Mouse (Mus musculus) mature B cell (primary cell): ENCODE measurements around the gene Tgif1.

Experiments used
- in situ Hi-C: fragments of 300-500 bp; cut with MboI; formaldehyde crosslinking; loops from 2 replicates; pipeline ENCODE4 v1.14.3; 2019

The Tgif1 gene

DNA sequence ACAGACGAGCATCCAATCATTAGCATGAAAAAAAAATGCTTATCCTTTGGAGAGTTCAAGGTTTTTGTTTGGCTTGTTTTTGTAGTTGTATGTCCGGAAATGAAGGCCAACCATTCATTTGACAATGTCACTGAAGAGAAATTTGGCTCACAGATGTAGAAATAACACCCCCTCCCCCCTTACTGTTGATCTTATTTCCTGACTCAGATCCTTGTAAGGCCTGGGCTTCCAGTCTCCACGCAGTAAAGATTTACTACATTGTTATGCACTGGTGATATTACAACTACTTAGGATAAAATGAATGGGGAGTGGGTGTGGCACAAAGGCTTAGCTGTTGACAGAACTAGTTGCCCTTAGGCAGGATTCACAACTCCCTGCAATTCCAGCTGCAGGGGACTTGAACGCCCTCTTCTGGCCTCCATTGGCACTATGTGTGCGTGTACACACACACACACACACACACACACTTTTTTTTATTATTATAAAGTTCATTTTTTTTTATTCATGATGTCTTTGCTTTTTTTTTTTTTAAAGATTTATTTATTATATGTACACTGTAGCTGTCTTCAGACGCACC is 13.3 kb upstream of the Tgif1 start:
- in situ Hi-C loops = no loop called here

- in situ Hi-C loops = no loop called here
These were observed 12.7 kb upstream of the Tgif1 start for GRCm38 (mm10) chr17:70866029-70866428.

DNA sequence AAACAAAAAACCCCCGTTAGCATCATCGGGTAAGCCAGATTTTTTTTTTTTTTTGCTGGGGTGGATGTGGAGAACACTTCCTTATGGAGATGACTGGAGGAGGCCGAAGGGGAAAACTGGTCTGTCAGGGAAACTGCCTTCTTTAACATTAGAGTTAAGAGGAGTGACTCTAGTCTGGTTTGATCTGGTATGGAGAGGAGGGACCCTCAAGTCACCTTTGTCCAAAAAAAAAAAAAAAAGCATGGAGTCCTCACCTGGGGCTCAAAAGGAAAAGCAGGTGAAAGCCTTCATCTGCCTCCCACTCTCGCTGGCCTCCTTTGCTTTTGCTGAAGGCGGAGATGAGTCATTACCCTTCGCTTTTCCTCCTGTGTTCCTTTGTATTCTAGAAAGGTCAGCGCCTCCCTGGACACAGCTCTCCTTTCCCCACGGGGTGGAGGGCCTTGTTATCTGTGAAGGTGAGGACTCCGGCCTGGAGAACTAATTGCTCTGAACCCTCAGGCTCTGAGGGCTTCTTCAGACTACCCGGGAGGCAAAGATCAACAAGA is 11.8 kb upstream of the Tgif1 start:
- in situ Hi-C loops = no loop called here

GRCm38 (mm10) chr17:70864645-70865044 is 11.3 kb upstream of the Tgif1 start:
- in situ Hi-C loops = no loop called here

- in situ Hi-C loops = no loop called here
These were observed 10.8 kb upstream of the Tgif1 start for GRCm38 (mm10) chr17:70864117-70864516.

GRCm38 (mm10) chr17:70858814-70859213 is 5.5 kb upstream of the Tgif1 start:
- in situ Hi-C loops = no loop called here

GRCm38 (mm10) chr17:70856871-70857415 is 3.6 kb upstream of the Tgif1 start:
- in situ Hi-C loops = no loop called here

DNA sequence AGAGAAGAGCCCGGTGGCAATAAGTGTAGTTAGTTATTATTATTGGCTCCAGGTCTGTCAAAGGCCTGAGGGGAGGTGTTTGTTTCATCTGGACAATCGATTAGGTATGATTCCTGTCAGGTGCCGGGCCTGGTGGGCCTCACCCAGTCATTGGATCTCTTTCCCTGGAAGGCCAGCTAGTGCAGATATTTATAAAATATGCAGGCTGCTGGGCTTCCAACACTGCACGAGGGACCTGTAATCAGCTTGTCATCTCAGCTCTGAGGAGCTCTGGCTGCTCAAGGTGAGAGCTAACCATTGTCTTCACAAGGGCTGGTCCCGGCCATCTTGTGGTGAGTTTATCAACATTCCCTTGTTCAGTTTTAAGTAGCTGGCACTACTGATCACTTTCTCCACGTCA is 675 bp upstream of the Tgif1 start:
- in situ Hi-C loops = loop anchor here (5.0 kb wide), 1 partner anchor 33 kb away; no protein-coding TSS in a partner anchor

- in situ Hi-C loops = loop anchor here (5.0 kb wide), 1 partner anchor 34 kb away; no protein-coding TSS in a partner anchor
These were observed 510 bp downstream of the Tgif1 start for GRCm38 (mm10) chr17:70852686-70853386.

GRCm38 (mm10) chr17:70852011-70852685 is 1.2 kb downstream of the Tgif1 start:
- in situ Hi-C loops = loop anchor here (5.0 kb wide), 1 partner anchor 35 kb away; no protein-coding TSS in a partner anchor

DNA sequence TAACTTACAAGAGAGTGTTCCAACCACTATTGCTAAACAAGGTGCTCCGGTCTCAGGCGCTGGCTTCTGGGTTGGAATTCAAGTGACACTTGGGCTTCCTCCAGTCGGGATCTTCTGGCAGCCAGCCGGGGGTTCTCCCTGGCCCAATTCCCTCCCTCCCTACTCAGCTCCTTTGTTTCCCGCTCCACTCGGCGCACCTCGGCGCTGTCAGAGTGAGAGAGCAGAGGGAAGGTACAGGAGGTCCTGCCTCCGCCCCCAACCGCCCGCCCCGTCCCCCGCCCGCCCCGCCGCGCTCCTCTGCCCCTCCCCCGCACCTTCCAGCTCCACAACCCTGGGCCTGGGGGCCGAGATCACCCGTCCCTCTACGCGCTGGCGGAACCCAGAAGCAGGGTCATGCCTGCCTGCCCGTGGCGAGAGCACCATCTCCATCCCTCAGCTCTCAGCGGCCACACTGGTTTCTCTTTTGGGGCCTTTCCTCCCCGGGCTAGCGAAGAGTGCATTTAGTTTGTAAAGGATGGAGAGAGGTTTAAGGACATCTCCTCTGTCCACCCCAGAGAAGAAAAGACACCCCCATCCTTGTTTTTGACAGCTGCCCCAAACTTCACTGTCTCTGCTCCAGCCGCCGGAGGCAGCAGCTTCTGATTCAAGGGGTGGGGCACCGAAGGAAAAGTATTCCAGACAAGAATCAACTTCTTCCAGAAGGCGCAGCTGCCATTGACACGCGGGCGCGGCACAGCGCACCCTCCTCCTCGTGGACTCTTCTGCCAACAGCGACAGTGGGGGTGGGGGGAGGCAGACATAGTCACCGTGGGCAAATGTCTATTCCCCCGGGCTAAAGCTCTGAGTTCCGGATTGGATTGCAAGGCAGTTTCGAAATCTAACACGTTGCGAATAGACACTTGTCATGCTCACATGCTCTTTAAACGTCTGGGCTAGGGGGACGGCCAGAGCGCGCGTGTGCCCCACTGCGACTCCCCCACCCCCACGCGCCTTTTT is 2.1 kb downstream of the Tgif1 start:
- in situ Hi-C loops = loop anchor here (5.0 kb wide), 1 partner anchor 36 kb away; no protein-coding TSS in a partner anchor

- in situ Hi-C loops = loop anchor here (5.0 kb wide), 1 partner anchor 37 kb away; no protein-coding TSS in a partner anchor
These were observed 2.9 kb downstream of the Tgif1 start for GRCm38 (mm10) chr17:70850233-70850995.

DNA sequence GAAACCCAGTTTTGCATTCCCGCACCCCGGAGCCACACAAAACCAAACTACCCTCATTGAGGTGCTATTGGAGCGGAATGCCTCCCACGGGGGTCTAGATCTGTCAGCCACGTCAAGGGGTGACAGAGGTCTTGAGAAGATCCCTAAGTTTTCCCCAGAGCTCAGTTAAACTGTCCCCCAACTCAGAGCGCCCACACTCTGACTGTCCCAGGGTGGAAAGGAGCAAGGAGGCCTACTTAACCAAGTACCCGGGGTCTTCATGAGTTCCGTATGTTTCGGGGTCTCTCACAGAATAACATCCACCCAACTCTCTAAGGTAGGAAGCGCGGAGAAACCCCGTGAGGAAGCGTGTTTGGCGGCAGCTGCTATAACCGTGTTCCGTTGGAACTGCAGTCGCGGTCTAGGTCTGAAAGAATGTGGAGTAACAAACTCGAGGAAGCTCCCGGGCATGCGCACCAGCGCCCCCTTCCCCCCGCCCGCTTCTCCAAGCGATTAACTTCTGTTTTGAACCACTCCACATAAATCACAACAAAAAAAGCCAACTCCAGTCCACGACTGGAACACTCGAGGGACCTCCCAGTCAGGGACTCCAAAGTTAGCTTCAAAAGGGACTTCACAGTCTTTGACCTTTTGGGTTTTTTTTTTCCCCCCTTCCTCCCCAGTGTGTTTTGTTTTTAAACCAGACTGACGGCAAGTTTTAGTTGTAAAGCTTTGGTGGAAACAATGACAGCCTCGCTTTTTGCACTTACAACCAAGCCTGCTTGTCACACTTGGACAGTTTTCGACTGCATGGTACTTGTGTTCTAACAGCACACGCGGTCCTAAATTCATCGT is 3.7 kb downstream of the Tgif1 start:
- in situ Hi-C loops = loop anchor here (5.0 kb wide), 1 partner anchor 38 kb away; no protein-coding TSS in a partner anchor

DNA sequence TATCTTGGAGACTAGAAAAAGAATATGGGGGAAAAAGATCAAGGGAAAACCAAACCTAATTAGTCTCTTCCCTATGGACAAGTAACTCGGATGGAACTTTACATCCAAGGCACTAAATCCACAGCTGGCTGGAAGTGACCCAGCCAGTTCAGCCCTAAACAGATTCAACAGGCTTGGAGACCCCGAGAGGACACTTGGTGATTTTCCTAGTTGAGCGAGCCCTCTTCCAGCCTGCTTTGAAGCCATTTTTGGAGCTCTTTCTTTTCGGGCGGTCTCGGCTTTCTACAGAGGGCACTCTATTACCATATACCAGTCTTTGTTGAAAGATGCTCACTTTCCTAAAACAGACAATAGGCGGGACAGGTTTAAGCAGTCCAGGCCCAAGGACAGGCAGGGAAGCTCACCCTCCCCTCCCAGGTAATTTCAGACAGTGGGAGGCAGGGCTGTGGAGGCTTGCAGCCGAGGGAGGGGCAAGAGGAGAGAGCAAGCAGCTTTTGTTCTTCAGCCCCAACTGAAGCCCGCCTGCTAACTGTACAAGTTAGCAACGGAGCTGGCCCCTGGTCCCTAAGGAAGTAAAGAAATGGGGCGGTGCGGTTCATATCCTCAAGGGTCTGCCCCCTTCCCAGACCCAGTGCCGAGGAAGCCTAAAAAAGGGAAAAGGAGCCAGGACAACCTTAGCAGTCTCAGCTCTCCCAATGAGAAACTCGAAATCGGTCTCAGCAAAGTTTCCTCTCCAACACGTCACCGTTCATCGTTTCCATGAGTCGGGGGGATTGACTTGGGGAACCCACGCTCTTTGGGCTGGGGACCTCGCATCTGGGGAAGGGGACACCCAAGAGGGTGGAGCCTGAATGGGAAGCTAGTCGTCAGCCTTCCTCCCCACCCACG is 4.6 kb downstream of the Tgif1 start:
- in situ Hi-C loops = no loop called here

DNA sequence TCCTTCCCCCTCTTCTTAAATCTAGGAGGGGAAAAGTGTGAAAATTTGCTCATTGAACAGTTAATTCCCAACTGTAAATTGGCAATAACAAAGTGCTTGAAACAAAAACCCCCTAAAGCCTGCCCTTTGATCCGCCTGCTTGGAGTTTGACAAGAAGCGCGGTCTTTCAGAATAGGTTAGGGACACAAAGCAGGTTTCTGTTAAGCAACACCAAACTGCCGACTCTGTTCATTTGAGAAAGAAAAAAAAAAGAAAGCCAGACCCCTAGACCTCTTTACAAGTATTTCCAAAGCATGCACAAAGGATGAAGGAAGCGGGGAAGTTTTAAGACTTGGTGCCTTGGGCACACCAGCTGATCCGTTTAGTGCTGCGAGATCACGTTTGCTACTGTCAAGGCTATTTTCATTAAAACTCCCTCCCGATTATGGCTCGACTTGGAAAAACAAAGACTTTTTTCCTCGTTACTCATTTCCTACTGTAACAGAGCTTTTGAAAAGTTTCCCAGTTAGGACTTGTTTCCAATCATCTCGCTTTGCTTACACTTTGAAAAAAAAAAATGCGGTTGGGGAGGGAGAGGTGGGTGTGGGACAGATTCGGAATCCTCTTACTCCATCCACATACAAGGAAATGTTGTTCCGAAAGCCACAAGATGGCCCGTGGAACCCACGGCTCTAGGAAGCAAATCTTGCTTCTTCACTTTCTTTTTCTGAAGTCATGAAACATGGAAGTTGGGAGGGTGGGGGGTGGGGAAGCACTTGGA is 5.4 kb downstream of the Tgif1 start:
- in situ Hi-C loops = no loop called here

- in situ Hi-C loops = no loop called here
These were observed 6.3 kb downstream of the Tgif1 start for GRCm38 (mm10) chr17:70847086-70847485.

GRCm38 (mm10) chr17:70846111-70846644 is 7.2 kb downstream of the Tgif1 start:
- in situ Hi-C loops = no loop called here
